ENCODE assay signal across 9 mouse cellular contexts in the genomic region with DNA sequence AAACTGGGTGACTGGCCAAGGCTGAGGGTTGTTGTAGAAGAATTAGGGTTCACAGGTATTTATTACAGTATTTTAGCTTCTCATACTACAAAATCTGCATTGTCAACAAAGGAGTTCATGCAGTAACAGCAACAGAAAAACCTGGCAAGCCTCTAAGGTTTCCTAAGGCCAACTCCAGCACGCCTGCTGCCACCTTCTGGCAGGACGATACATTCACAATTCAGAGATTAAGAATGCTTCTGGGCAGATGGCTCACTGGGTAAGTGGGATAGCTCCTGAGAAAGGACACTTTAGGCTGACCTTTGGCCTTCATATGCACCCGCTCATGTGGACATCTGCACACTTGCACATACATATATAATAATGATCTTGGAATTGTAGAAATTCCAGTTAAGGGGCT. TPM values are rescaled to one million over a fixed set of nuclear protein-coding genes. Genes with fewer than 3 reads are reported as not detected.
DNase-seq lines count a peak whose midpoint lies in the region; ATAC-seq and TF ChIP-seq lines count a peak whose summit lies in the region.
"Had no signal": no experiment of that assay in that cellular context is flagged by ENCODE, and none has a peak within 500 bp of the region (broad histone marks: within the 10 kb centered on the region; RNA-seq: fewer than 3 reads in every experiment).

No protein-coding gene starts in this region.

- no peaks in the 10 kb centered on the region for H3K27me3 ChIP-seq in hindbrain, embryonic 14.5 days (ENCODE audit: control insufficient read depth, insufficient read depth, low read length)
- H3K27me3 ChIP-seq in hindbrain, embryonic 12.5 days: no peaks in the 10 kb centered on the region

- H3K36me3 ChIP-seq in hindbrain, embryonic 14.5 days (replicated peaks; ENCODE audit: control insufficient read depth, insufficient read depth): peaks cover 66% of the 10 kb centered on the region
- peaks cover 46% of the 10 kb centered on the region for H3K36me3 ChIP-seq in hindbrain, embryonic 12.5 days
- H3K36me3 ChIP-seq in ES-E14 (ENCODE audit: control insufficient read depth, insufficient read depth, low read length, poor library complexity, severe bottlenecking): peaks cover 21% of the 10 kb centered on the region

- H3K4me1 ChIP-seq in hindbrain, embryonic 14.5 days (replicated peaks; ENCODE audit: control insufficient read depth, insufficient read depth, low read length): no peaks in the 10 kb centered on the region
- H3K4me1 ChIP-seq in hindbrain, embryonic 12.5 days: no peaks in the 10 kb centered on the region
- peaks cover 4 to 6% of the 10 kb centered on the region in 2 experiments; a peak in 2 of 4 replicates for H3K4me1 ChIP-seq in ES-E14 (ENCODE audit: control insufficient read depth in 2 of 2, insufficient read depth in 2 of 2, low read length in 2 of 2, poor library complexity in 1 of 2)

- H3K27ac ChIP-seq in hindbrain, embryonic 14.5 days: no peak overlapping the region
- no peak overlapping the region for H3K27ac ChIP-seq in hindbrain, embryonic 12.5 days
- H3K27ac ChIP-seq in ES-E14 (ENCODE audit: insufficient read depth, low read depth, low read length, poor library complexity, severe bottlenecking): no peak overlapping the region

- no peak overlapping the region for H3K9ac ChIP-seq in hindbrain, embryonic 14.5 days
- H3K9ac ChIP-seq in hindbrain, embryonic 12.5 days: no peak overlapping the region
- H3K9ac ChIP-seq in ES-E14 (ENCODE audit: insufficient read depth, low read depth, low read length, poor library complexity, severe bottlenecking): no peak overlapping the region

- no peak for ATAC-seq in hindbrain, embryonic 14.5 days (ENCODE audit: low FRiP score)
- no peak for ATAC-seq in hindbrain, embryonic 12.5 days (ENCODE audit: low FRiP score)
- peak; percentile 90 for ATAC-seq in megakaryocyte, adult 5-6 weeks (ENCODE audit: poor library complexity, severe bottlenecking)

- H3K4me2 ChIP-seq in hindbrain, embryonic 14.5 days (replicated peaks): no peak overlapping the region
- no peak overlapping the region for H3K4me2 ChIP-seq in hindbrain, embryonic 12.5 days (replicated peaks)

- intact Hi-C loops in gastrocnemius, postnatal 14 days (cut with DNase I; ENCODE audit: low total_unique reads): no loop called here

- in situ Hi-C loops in ES-E14 (cut with MboI; ENCODE audit: low sequenced_read_pairs in 2 of 2, unreplicated experiment in 2 of 2): no loop called here

- H3K4me3 ChIP-seq in hindbrain, embryonic 14.5 days (replicated peaks; ENCODE audit: low read length): no peak overlapping the region
- no peak overlapping the region for H3K4me3 ChIP-seq in hindbrain, embryonic 12.5 days
- no peak overlapping the region for H3K4me3 ChIP-seq in ES-E14 (ENCODE audit: insufficient read depth in 1 of 2, low read depth in 1 of 2, low read length in 2 of 2, poor library complexity in 1 of 2, severe bottlenecking in 1 of 2)

- WGBS in hindbrain, embryonic 14.5 days: 42% methylated on average over 3 of the region's 3 CpGs
- WGBS in hindbrain, embryonic 12.5 days: 59% methylated on average over 3 of the region's 3 CpGs

- H3K9me3 ChIP-seq in hindbrain, embryonic 14.5 days (ENCODE audit: control insufficient read depth, low read length): no peaks in the 10 kb centered on the region
- no peaks in the 10 kb centered on the region for H3K9me3 ChIP-seq in hindbrain, embryonic 12.5 days (replicated peaks)
- no peaks in the 10 kb centered on the region for H3K9me3 ChIP-seq in ES-E14 (ENCODE audit: control insufficient read depth, insufficient read depth, low read depth, low read length)

- peak; percentile 58 for DNase-seq in hindbrain, embryonic 14.5 days (ENCODE audit: low spot score)
- DNase-seq in ES-E14 (ENCODE audit: low read depth, low spot score): peak; percentile 37
- peak; percentile 46 for DNase-seq in cerebellum, adult 11-12 months
- DNase-seq in gastrocnemius, postnatal 14 days: peak; percentile 54
- peak; percentile 20 for DNase-seq in layer of hippocampus, adult 9-11 months
- DNase-seq in testis, postnatal 14 days (ENCODE audit: low spot score): peak; percentile 26

TF ChIP-seq in ES-E14, 5 proteins besides CTCF, POLR2A, EP300 and RAD21:
- no peak for TF ChIP-seq MAFK (IDR thresholded peaks at IDR 0.05; ENCODE audit: insufficient read depth, low read depth, low read length)
- no peak for TF ChIP-seq CHD2 (IDR thresholded peaks at IDR 0.05; ENCODE audit: low read depth, low read length)
- TF ChIP-seq ZC3H11A (IDR thresholded peaks at IDR 0.05; ENCODE audit: borderline replicate concordance, low read depth, low read length): no peak
- no peak for TF ChIP-seq ZNF384 (IDR thresholded peaks at IDR 0.05; ENCODE audit: low read depth, low read length)
- TF ChIP-seq HCFC1 (IDR thresholded peaks at IDR 0.05; ENCODE audit: borderline replicate concordance, insufficient read depth, low read length): no peak
TF ChIP-seq in ES-E14: peak in this region for 0.

RNA-seq across cellular contexts. Expression of gene Timm23, which starts 9.3 kb away (rescaled TPM):
- polyA plus RNA-seq in hindbrain, embryonic 14.5 days (2014; fragmentation: Nextera tagmentation; extraction: Ambion mirVana): 244 and 255 TPM in 2 replicates
- 196 and 201 TPM in 2 replicates for polyA plus RNA-seq in hindbrain, embryonic 12.5 days (2016; fragmentation: Nextera tagmentation; extraction: Ambion mirVana)
- 400 and 428 TPM in 2 replicates for total RNA-seq in ES-E14 (2012; rRNA removed)
- total RNA-seq in gastrocnemius, postnatal 14 days (2021): 100 to 1,000 TPM; 145 to 160 TPM
- total RNA-seq in megakaryocyte, adult 5-6 weeks (2015): 122 and 132 TPM in 2 replicates
- total RNA-seq in megakaryocyte, adult 5-6 weeks (2017): 88.3 and 104 TPM in 2 replicates

RNA-seq across cellular contexts. Expression of gene Parg, which starts 9.3 kb away (rescaled TPM):
- 40.1 and 44.8 TPM in 2 replicates for polyA plus RNA-seq in hindbrain, embryonic 14.5 days (2014; fragmentation: Nextera tagmentation; extraction: Ambion mirVana)
- polyA plus RNA-seq in hindbrain, embryonic 12.5 days (2016; fragmentation: Nextera tagmentation; extraction: Ambion mirVana): 57.7 and 66.5 TPM in 2 replicates
- 54.2 and 56.9 TPM in 2 replicates for total RNA-seq in ES-E14 (2012; rRNA removed)
- total RNA-seq in gastrocnemius, postnatal 14 days (2021): 10 to 100 TPM; 15.1 to 19.0 TPM
- 34.7 and 37.1 TPM in 2 replicates for total RNA-seq in megakaryocyte, adult 5-6 weeks (2015)
- total RNA-seq in megakaryocyte, adult 5-6 weeks (2017): 80.2 and 97.7 TPM in 2 replicates

RNA-seq across cellular contexts. Expression of gene Ncoa4, which starts 32.8 kb away (rescaled TPM):
- 124 and 146 TPM in 2 replicates for polyA plus RNA-seq in hindbrain, embryonic 14.5 days (2014; fragmentation: Nextera tagmentation; extraction: Ambion mirVana)
- 96.2 and 99.4 TPM in 2 replicates for polyA plus RNA-seq in hindbrain, embryonic 12.5 days (2016; fragmentation: Nextera tagmentation; extraction: Ambion mirVana)
- total RNA-seq in ES-E14 (2012; rRNA removed): 53.7 and 89.6 TPM in 2 replicates
- total RNA-seq in gastrocnemius, postnatal 14 days (2021): 10 to 100 TPM; 46.7 to 51.1 TPM
- 107 and 111 TPM in 2 replicates for total RNA-seq in megakaryocyte, adult 5-6 weeks (2015)
- 93.2 and 110 TPM in 2 replicates for total RNA-seq in megakaryocyte, adult 5-6 weeks (2017)

RNA-seq across cellular contexts. Expression of gene Msmb, which starts 50.6 kb away (rescaled TPM):
- not detected in 2 replicates for polyA plus RNA-seq in hindbrain, embryonic 14.5 days (2014; fragmentation: Nextera tagmentation; extraction: Ambion mirVana)
- polyA plus RNA-seq in hindbrain, embryonic 12.5 days (2016; fragmentation: Nextera tagmentation; extraction: Ambion mirVana): not detected in 2 replicates
- total RNA-seq in ES-E14 (2012; rRNA removed): not detected in 2 replicates
- total RNA-seq in gastrocnemius, postnatal 14 days (2021): not detected
- not detected in 2 replicates for total RNA-seq in megakaryocyte, adult 5-6 weeks (2015)
- total RNA-seq in megakaryocyte, adult 5-6 weeks (2017): not detected in 2 replicates
- polyA plus RNA-seq: lung, embryonic 16.5 days had no signal
